Mouse (Mus musculus): Measurements from ENCODE around the gene Espn. TPM values are rescaled to one million over a fixed set of nuclear protein-coding genes. Genes with fewer than 3 reads are reported as not detected.
A peak's percentile ranks its signal among the peaks of the same experiment; 100 is the strongest.

Gene Espn
- polyA plus RNA-seq, 1 experiment: 0.48 TPM

DNA sequence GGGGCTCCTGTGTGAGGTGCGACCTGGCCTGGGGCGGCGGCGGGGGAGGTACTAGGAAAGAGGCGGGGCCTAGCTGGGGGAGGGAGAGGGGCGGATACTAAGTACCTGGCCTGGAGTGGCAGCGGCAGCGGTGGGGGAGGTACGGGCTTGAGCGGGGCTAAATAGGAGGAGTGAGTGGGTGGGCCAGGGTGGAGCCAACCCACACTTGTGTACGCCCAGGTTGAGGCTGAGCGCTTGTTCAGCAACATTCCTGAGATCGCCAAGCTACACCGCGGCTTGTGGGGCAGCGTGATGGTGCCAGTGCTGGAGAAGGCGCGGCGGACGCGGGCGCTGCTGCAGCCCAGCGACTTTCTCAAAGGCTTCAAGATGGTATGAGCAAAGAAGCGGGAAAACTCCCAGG is 44.7 kb downstream of the Espn start:
- TF ChIP-seq CTCF (IDR thresholded peaks at IDR 0.05; ENCODE audit: borderline replicate concordance, extremely low read depth, insufficient read depth, insufficient read length): no peak
- TF ChIP-seq POLR2A (IDR thresholded peaks at IDR 0.05; ENCODE audit: borderline replicate concordance, extremely low read depth, insufficient read depth, insufficient read length, poor library complexity, severe bottlenecking): no peak
- no peak for DNase-seq (ENCODE audit: low read depth)

GRCm38 (mm10) chr4:152106746-152107145 is 45.4 kb downstream of the Espn start:
- DNase-seq (ENCODE audit: low read depth): no peak
- TF ChIP-seq POLR2A (IDR thresholded peaks at IDR 0.05; ENCODE audit: borderline replicate concordance, extremely low read depth, insufficient read depth, insufficient read length, poor library complexity, severe bottlenecking): no peak
- TF ChIP-seq CTCF (IDR thresholded peaks at IDR 0.05; ENCODE audit: borderline replicate concordance, extremely low read depth, insufficient read depth, insufficient read length): no peak; the same call in 1 of the 2 replicates

GRCm38 (mm10) chr4:152103025-152103424 is 49.1 kb downstream of the Espn start:
- TF ChIP-seq CTCF (IDR thresholded peaks at IDR 0.05; ENCODE audit: borderline replicate concordance, extremely low read depth, insufficient read depth, insufficient read length) (peak; percentile 87), POLR2A (IDR thresholded peaks at IDR 0.05; ENCODE audit: borderline replicate concordance, extremely low read depth, insufficient read depth, insufficient read length, poor library complexity, severe bottlenecking) (no peak)
- peak; percentile 48 for DNase-seq (ENCODE audit: low read depth)

GRCm38 (mm10) chr4:152101921-152102320 is 50.2 kb downstream of the Espn start:
- DNase-seq (ENCODE audit: low read depth): no peak
- no peak for TF ChIP-seq POLR2A (IDR thresholded peaks at IDR 0.05; ENCODE audit: borderline replicate concordance, extremely low read depth, insufficient read depth, insufficient read length, poor library complexity, severe bottlenecking)

DNA sequence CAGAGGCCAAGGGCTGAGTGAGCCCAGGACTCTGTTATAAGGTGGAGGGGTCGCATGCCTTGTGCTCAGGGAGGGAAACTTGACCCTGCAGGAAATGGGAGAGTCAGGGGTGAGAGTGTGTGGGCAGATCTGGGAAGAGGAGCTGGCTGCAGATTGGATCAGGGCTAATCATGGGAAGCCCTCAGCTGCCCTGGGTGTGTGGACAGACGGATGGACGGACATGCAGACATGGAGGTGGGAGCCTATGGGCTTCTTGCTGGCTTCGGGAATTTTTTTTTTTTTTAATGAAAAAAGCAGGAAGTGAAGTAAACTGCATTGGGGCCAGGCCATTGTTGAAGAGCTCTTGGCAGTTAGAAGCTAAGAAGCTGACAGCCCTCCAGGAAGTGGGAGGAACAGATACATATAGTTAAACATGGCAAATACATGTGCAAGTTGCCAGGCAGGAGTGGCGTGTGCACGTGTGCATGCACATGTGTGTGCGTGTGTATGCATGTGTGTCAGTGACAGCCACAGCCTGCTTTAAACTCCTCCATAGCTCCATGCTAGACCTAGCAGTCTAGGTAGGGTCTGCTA is 51.0 kb downstream of the Espn start:
- no peak for DNase-seq (ENCODE audit: low read depth)
- no peak for TF ChIP-seq POLR2A (IDR thresholded peaks at IDR 0.05; ENCODE audit: borderline replicate concordance, extremely low read depth, insufficient read depth, insufficient read length, poor library complexity, severe bottlenecking)
- TF ChIP-seq CTCF (IDR thresholded peaks at IDR 0.05; ENCODE audit: borderline replicate concordance, extremely low read depth, insufficient read depth, insufficient read length): no peak

- DNase-seq (ENCODE audit: low read depth): no peak
- TF ChIP-seq POLR2A (IDR thresholded peaks at IDR 0.05; ENCODE audit: borderline replicate concordance, extremely low read depth, insufficient read depth, insufficient read length, poor library complexity, severe bottlenecking) (no peak), CTCF (IDR thresholded peaks at IDR 0.05; ENCODE audit: borderline replicate concordance, extremely low read depth, insufficient read depth, insufficient read length) (no peak)
Measured at GRCm38 (mm10) chr4:152100541-152100940, 51.6 kb downstream of the Espn start.

DNA sequence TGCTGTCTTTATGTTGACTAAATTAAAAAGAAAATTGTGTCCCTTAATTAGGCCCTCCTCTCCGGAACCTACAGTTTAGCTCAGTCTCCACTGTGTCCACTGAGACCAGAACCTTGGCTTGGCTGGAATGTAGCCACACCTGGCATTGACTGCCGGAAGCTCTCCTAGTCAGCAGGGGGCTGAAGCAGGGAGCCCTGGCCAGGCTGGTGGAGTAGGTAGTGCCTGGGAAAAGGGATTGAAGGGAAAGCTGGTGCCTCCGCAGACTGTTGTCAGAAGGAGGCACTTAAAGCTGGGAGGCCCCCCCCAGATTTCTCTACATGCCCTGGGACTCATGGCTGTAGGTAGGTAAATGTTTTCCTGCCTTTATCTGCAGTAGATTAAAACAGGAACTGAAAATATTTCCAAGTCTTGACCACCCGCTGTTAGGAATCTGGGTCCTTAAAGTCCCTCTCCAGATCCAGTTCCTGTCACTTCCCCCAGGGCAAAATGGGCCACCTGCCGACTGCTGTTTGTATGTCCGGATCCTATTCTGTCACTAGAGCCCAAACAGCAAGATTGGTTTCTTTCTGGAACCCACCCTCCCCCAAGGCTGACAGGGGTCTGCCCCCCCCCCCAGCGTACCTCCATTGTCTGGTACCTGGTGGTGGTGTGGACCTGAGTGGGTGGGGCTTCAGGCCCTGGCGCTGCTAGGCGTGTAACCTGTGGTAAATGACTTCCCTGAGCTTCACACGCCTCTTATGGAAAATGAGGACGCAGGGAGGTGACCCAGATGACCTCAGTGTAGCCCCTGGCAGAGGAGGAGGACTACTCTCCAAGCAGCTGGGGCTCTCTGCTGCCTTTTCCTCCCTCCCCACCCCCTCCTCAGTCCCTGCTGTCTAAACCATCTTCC is 54.0 kb downstream of the Espn start:
- TF ChIP-seq CTCF (IDR thresholded peaks at IDR 0.05; ENCODE audit: borderline replicate concordance, extremely low read depth, insufficient read depth, insufficient read length) (no peak), POLR2A (IDR thresholded peaks at IDR 0.05; ENCODE audit: borderline replicate concordance, extremely low read depth, insufficient read depth, insufficient read length, poor library complexity, severe bottlenecking) (no peak)
- DNase-seq (ENCODE audit: low read depth): no peak

DNA sequence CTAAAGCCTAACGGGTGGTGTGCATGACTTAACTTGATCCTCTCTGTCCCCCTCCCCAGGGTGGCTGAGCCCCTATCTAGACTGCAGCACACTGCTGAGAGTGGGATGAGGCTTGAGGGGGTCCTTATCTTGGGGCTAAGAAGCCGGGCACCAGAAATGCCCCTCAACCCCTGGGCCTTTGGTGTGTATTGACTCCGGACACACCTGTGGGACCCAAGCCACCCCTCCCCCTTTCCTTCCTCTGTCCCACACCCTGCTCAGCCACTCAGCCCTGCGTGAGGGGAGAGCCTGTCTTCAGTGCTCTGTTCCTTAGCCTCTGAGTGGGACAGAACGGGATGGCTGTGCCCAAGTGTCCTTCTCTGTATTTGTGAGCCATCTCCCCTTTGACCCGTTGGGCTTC is 55.2 kb downstream of the Espn start:
- DNase-seq (ENCODE audit: low read depth): no peak
- TF ChIP-seq CTCF (IDR thresholded peaks at IDR 0.05; ENCODE audit: borderline replicate concordance, extremely low read depth, insufficient read depth, insufficient read length) (no peak), POLR2A (IDR thresholded peaks at IDR 0.05; ENCODE audit: borderline replicate concordance, extremely low read depth, insufficient read depth, insufficient read length, poor library complexity, severe bottlenecking) (no peak)

DNA sequence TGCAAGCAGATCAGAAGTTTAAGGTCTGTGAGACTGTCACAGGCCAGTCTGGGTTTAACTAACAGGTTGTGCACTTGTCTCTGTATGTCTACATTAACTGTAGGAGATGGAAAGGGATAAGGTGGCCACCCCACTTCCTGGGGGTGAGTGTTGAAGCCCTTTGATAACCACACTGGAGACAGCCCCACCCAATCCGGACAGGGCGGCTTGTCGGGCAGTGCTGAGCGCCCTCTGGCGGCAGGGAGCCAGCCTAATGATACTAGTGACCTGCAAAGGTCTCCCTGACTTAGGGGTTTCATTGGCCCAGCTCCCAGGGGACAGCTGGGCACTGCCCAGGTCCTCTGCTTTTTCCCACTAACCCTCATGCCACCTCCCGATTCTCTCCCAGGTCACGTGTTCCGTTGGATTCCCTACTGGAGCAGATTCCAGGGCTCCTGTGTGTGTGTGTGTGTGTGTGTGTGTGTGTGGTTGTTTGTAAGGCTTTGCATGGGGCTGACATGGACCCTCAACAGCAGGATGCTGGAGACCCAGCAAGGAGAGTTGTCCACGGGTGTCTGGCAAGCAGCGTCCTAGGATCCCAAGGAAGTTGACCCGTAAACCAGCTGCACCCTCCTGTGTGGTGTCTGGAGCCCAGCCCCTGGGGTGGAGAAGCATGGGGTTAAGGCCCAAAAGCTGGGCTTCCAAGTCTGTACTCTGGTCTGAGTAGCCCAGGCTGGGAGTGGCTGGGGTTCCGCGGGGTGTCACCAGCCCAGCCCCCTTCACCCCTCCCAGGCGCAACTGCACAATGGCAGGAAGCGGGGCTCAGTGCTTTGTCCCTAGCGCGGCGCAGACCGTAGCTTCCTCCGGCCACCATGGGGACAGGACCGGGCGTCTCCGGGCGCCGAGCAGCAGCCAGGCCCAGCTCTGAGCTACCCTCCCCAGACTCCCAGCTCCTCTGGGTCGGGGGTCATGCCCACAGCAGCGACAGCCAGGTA is 55.9 kb downstream of the Espn start:
- DNase-seq (ENCODE audit: low read depth): peak; percentile 58
- TF ChIP-seq POLR2A (IDR thresholded peaks at IDR 0.05; ENCODE audit: borderline replicate concordance, extremely low read depth, insufficient read depth, insufficient read length, poor library complexity, severe bottlenecking) (no peak), CTCF (IDR thresholded peaks at IDR 0.05; ENCODE audit: borderline replicate concordance, extremely low read depth, insufficient read depth, insufficient read length) (peak; percentile 77)

DNA sequence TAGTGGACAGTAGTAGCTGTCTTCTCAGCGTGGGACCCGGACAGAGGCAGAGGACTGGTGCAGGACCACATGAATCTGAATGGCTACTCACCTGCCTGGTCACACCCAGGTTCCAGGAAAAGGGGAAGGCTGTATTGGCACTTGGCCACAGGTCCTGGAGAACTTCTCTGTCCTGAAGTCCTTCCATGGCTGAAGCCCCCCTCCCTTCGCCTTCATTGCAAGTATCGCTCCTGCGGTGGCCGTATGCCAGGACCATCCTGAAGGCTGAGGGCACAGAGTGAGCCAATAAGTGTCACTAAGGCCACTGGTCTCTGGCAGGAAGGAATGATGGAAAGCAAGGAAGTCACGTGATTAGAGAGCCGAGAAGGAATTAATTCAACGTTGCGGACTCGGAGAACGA is 57.9 kb downstream of the Espn start:
- DNase-seq (ENCODE audit: low read depth): no peak
- TF ChIP-seq CTCF (IDR thresholded peaks at IDR 0.05; ENCODE audit: borderline replicate concordance, extremely low read depth, insufficient read depth, insufficient read length): no peak
- no peak for TF ChIP-seq POLR2A (IDR thresholded peaks at IDR 0.05; ENCODE audit: borderline replicate concordance, extremely low read depth, insufficient read depth, insufficient read length, poor library complexity, severe bottlenecking)

DNA sequence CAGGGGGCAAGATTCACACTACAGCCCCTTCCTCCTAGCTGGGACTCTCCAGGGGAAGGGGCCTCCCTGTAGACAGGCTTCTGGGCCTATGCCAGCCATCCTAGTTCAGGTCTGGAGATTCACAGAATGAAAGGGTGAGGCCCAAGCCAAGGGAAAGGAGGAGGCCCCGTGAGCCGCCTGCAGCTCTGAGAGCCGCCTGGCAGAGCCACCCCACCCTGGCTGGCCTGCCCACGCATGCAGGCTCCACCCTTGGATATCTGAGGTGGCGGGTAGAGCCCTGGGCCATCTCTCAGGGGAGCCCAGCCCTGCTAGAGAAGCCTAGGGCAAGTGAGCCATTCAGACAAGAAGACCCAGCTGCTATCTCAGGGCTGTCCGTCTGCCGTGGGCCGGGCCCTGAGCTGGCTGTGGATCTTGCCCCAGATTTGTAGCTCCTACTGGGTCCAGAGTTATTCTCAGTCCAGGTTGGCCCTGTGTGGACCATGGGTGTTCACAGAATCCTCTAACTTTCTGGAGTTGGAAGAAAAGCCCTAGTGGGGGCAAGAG is 59.3 kb downstream of the Espn start:
- peak; percentile 22 for DNase-seq (ENCODE audit: low read depth)
- TF ChIP-seq POLR2A (IDR thresholded peaks at IDR 0.05; ENCODE audit: borderline replicate concordance, extremely low read depth, insufficient read depth, insufficient read length, poor library complexity, severe bottlenecking) (no peak), CTCF (IDR thresholded peaks at IDR 0.05; ENCODE audit: borderline replicate concordance, extremely low read depth, insufficient read depth, insufficient read length) (no peak)

Data from brain, embryonic 14.5 days (tissue).